Mouse (Mus musculus) liver, embryonic 15.5 days (tissue): Measurements from ENCODE around the gene Prr3. TPM values are rescaled to one million over a fixed set of nuclear protein-coding genes. Genes with fewer than 3 reads are reported as not detected.
"Not testable (repeated sequence)": the region's sequence is repeated elsewhere in the genome, so short reads cannot be mapped to it uniquely, and the experiment has no call there.

Experiments
- ATAC-seq: fragments of 200-750 bp; cut with Nextera tagmentation; 2 replicates; pipeline ENCODE4 v1.8.0; 2017; ENCODE audit warnings: moderate number of reproducible peaks, mild to moderate bottlenecking, moderate library complexity; ENCODE audit not compliant: insufficient read depth
- H3K27ac ChIP-seq: fragments of 300-500 bp; sonication (generic); replicated peaks from 2 replicates; pipeline ENCODE4 v1.5.1; 2015; ENCODE audit warnings: mild to moderate bottlenecking, inconsistent platforms
- H3K27me3 ChIP-seq: fragments of 300-500 bp; sonication (generic); 2 replicates; pipeline ENCODE4 v1.6.1; 2015; ENCODE audit warnings: mild to moderate bottlenecking, inconsistent platforms
- H3K36me3 ChIP-seq: fragments of 300-500 bp; sonication (generic); replicated peaks from 2 replicates; pipeline ENCODE4 v1.6.1; 2015; ENCODE audit warnings: moderate library complexity, mild to moderate bottlenecking, inconsistent platforms
- H3K4me1 ChIP-seq: fragments of 300-500 bp; sonication (generic); replicated peaks from 2 replicates; pipeline ENCODE4 v1.6.1; 2015; ENCODE audit warnings: inconsistent platforms
- H3K4me2 ChIP-seq: fragments of 300-500 bp; sonication (generic); 2 replicates; pipeline ENCODE4 v1.6.1; 2015; ENCODE audit warnings: moderate library complexity, mild to moderate bottlenecking, inconsistent platforms
- H3K4me3 ChIP-seq: fragments of 300-500 bp; sonication (generic); replicated peaks from 2 replicates; pipeline ENCODE4 v1.5.1; 2015; ENCODE audit warnings: mild to moderate bottlenecking, inconsistent platforms
- H3K9ac ChIP-seq: fragments of 300-500 bp; sonication (generic); 2 replicates; pipeline ENCODE4 v1.6.1; 2015; ENCODE audit warnings: moderate library complexity, mild to moderate bottlenecking, inconsistent platforms
- H3K9me3 ChIP-seq: fragments of 300-500 bp; sonication (generic); replicated peaks from 2 replicates; pipeline ENCODE4 v1.6.1; 2016; ENCODE audit warnings: inconsistent platforms
- WGBS: fragments of 180-500 bp; shearing (Covaris S2); methylation state at CpG from one replicate; pipeline ENCODE4 v1.1.7; 2015; ENCODE audit warnings: mixed read lengths; ENCODE audit not compliant: insufficient replicate concordance; 5-methylcytosine and 5-hydroxymethylcytosine counted together
- polyA plus RNA-seq: library from polyadenylated mRNA; unstranded; fragments of >200 nt; fragmentation: Nextera tagmentation; extraction: Ambion mirVana; gene quantifications from 2 replicates; pipeline ENCODE4 v1.2.1, GENCODE M21; 2015

Gene Prr3
- polyA plus RNA-seq, 1 experiment from 2014 or later = 5.5 TPM

DNA sequence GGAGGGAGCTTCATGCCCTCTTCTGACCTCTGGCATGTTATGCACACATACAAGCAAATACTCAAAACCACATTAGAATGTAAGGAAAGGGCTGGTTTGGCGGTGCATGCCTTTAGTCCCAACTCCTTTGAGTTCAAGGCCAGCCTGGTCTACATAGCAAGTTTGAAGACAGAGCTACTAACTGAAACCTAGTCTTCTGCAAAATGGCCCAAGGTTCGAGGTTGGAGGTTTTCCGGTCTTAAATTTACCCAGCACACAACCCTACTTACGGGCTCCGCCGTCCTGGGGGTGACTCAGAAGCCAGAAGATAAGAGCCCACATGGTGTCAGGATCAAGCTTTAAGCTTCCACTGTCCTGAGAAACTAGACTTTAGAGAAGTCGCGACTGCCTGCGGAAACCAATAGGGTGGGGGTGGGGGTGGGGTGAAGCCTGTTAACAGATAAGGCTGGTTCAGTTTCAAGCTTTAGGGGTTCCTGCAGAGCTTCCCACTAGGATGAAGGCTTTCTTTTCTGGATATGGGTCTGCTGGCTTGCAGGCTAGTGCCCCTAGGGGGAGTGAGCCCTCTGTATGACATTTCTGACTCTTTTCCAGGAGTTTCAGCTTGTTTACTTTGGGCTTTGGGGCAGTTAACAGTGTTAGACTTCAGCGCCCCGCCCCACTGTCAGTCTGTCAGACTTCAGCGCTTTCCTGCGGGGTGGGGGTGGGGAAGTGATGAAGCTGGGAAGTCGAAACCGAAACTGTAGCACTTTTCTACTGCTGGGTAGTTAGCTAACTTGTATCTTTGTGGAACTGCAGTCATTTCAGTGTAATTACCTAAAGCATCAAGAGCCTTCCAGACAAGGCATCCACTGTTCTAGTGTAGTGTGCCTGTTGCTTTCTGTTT, 40.4 kb upstream of the Prr3 start, which contains the start of gene H2-T24:
Gene H2-T24 (minus strand): TSS at position 370 of the 883 bp plus-strand sequence.
- peak within 1 kb of the TSS; percentile 94 for H3K27ac ChIP-seq
- H3K4me1 ChIP-seq = peaks cover 88% of the 10 kb centered on the region
- WGBS = 8% methylated on average over 15 of the region's 15 CpGs
- H3K4me2 ChIP-seq = peak within 1 kb of the TSS; percentile 74
- H3K4me3 ChIP-seq = peak within 1 kb of the TSS; percentile 62
- ATAC-seq = peak; percentile 87
- H3K27me3 ChIP-seq = no peaks in the 10 kb centered on the region
- H3K9ac ChIP-seq = peak within 1 kb of the TSS; percentile 61
- H3K9me3 ChIP-seq = no peaks in the 10 kb centered on the region
- peaks cover 23% of the 10 kb centered on the region for H3K36me3 ChIP-seq

GRCm38 (mm10) chr17:36019519-36019918, 39.5 kb upstream of the Prr3 start:
- Histone ChIP-seq H3K27ac (peak overlapping the region; percentile 94), H3K9ac (peak overlapping the region; percentile 61), H3K27me3 (no peaks in the 10 kb centered on the region), H3K4me2 (peak overlapping the region; percentile 74), H3K4me3 (peak overlapping the region; percentile 62), H3K36me3 (peaks cover 32% of the 10 kb centered on the region), H3K4me1 (peaks cover 79% of the 10 kb centered on the region), H3K9me3 (no peaks in the 10 kb centered on the region)
- ATAC-seq = no peak
- WGBS = 60% methylated on average over 3 of the region's 3 CpGs

GRCm38 (mm10) chr17:36018979-36019378, 38.9 kb upstream of the Prr3 start:
- peak overlapping the region; percentile 74 for H3K4me2 ChIP-seq
- 25% methylated on average over 2 of the region's 2 CpGs for WGBS

DNA sequence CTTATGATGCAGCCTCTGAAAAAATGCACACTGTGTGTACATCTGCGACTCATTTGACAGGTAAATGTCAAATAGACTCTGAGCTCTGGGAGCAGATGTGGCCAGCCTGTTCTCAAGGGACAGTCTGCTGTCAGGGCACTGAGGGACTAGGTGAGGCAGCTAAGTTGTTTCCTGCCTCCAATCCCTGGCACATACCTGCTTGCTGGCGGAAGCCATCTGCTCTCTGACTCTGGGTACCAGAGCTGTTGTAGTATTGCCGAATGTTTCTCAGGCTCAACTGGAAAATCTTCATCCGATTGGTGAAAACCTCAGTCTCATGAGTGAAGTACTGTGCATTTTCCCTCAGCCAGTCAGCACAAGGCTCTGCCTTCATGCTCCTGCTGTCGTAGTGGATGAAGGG, 37.0 kb upstream of the Prr3 start:
- Histone ChIP-seq H3K36me3 (peaks cover 38% of the 10 kb centered on the region), H3K4me1 (peaks cover 55% of the 10 kb centered on the region), H3K27me3 (no peaks in the 10 kb centered on the region), H3K27ac (peak overlapping the region; percentile 21; the same call in 1 of the 2 replicates), H3K4me3 (no peak overlapping the region), H3K9me3 (no peaks in the 10 kb centered on the region), H3K9ac (no peak overlapping the region), H3K4me2 (no peak overlapping the region)
- WGBS = 76% methylated on average over 5 of the region's 5 CpGs
- no peak for ATAC-seq

More at GRCm38 (mm10) chr17:36018979-36019378, 38.9 kb upstream of the Prr3 start:
- Histone ChIP-seq H3K9me3 (no peaks in the 10 kb centered on the region), H3K4me3 (peak overlapping the region; percentile 62), H3K36me3 (peaks cover 38% of the 10 kb centered on the region), H3K4me1 (peaks cover 73% of the 10 kb centered on the region), H3K9ac (peak overlapping the region; percentile 51), H3K27ac (peak overlapping the region; percentile 94), H3K27me3 (no peaks in the 10 kb centered on the region)
- no peak for ATAC-seq

DNA sequence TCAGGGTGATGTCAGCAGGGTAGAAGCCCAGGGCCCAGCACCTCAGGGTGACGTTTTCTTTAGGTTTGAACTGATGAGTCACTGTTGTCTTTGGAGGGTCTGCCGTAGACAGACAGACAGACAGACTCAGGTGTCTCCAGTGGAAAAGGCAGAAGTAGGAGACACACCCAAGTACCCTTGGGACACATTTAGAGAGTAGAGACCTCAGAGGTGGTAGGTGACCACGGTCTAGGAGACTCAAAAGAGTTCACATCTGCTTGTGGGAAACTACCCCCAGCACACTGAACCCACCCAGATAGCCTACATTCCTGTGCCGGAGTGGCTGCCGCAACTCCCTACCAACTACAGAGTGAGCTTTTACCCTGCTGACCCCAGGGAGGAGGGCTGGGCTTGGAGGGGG, 34.9 kb upstream of the Prr3 start:
- H3K36me3 ChIP-seq = peaks cover 38% of the 10 kb centered on the region
- H3K9me3 ChIP-seq = no peaks in the 10 kb centered on the region
- 0 out of 2 replicates have a peak overlapping the region, but pooled peaks have one; percentile 14 for H3K27ac ChIP-seq
- no peaks in the 10 kb centered on the region for H3K27me3 ChIP-seq
- ATAC-seq = no peak
- 80% methylated on average over 5 of the region's 5 CpGs for WGBS
- H3K4me3 ChIP-seq = no peak overlapping the region
- no peak overlapping the region for H3K4me2 ChIP-seq
- no peak overlapping the region for H3K9ac ChIP-seq
- H3K4me1 ChIP-seq = peaks cover 38% of the 10 kb centered on the region

GRCm38 (mm10) chr17:36004409-36004808, 24.4 kb upstream of the Prr3 start:
- not testable (repeated sequence) for H3K4me3 ChIP-seq, ATAC-seq
- WGBS = 84% methylated on average over 7 of the region's 7 CpGs

GRCm38 (mm10) chr17:36003331-36003730, 23.3 kb upstream of the Prr3 start:
- Histone ChIP-seq H3K4me3 (no peak overlapping the region), H3K9ac (no peak overlapping the region), H3K4me1 (peaks cover 57% of the 10 kb centered on the region), H3K27me3 (no peaks in the 10 kb centered on the region), H3K4me2 (no peak overlapping the region), H3K27ac (no peak overlapping the region), H3K9me3 (peaks cover 17% of the 10 kb centered on the region; the same call in 1 of the 2 replicates), H3K36me3 (peaks cover 54% of the 10 kb centered on the region)
- WGBS = 94% methylated on average over 7 of the region's 7 CpGs
- no peak for ATAC-seq

More at GRCm38 (mm10) chr17:36004409-36004808, 24.4 kb upstream of the Prr3 start:
- not testable (repeated sequence) for H3K27me3 ChIP-seq, H3K9ac ChIP-seq, H3K4me2 ChIP-seq, H3K27ac ChIP-seq
- Histone ChIP-seq H3K36me3 (peaks cover 54% of the 10 kb centered on the region), H3K4me1 (peaks cover 46% of the 10 kb centered on the region), H3K9me3 (peaks cover 17% of the 10 kb centered on the region; the same call in 1 of the 2 replicates)

DNA sequence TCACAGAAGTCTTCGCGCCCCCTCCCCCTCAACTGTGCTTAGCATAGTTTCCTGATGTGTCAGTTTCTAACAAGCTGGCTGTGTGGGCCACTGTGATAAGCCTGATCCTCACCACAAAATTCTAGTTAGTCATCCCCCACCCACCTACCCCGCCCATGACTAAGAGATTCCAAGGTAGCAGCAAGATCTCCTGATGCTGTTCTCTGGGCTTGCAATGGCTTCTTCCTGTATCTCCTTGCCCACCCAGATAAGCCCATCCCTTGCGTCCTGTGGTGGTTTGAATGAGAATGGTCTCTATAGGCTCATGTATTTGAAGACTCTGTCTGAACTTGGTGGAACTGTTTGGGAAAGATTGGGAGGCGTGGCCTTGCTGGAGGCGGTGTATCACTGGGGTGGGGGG, 21.9 kb upstream of the Prr3 start:
- Histone ChIP-seq H3K36me3 (peaks cover 53% of the 10 kb centered on the region), H3K4me3 (peak overlapping the region; percentile 34), H3K9me3 (peaks cover 17% of the 10 kb centered on the region; the same call in 1 of the 2 replicates), H3K4me2 (peak overlapping the region; percentile 77), H3K4me1 (peaks cover 71% of the 10 kb centered on the region), H3K9ac (0 out of 2 replicates have a peak overlapping the region, but pooled peaks have one; percentile 1), H3K27me3 (no peaks in the 10 kb centered on the region), H3K27ac (peak overlapping the region; percentile 92)
- peak; percentile 85 for ATAC-seq
- 48% methylated on average over 6 of the region's 6 CpGs for WGBS

- H3K4me2 ChIP-seq = peak overlapping the region; percentile 77
- 0 out of 2 replicates have a peak overlapping the region, but pooled peaks have one; percentile 1 for H3K9ac ChIP-seq
- no peaks in the 10 kb centered on the region for H3K27me3 ChIP-seq
- peaks cover 46% of the 10 kb centered on the region for H3K36me3 ChIP-seq
- H3K27ac ChIP-seq = peak overlapping the region; percentile 92
- peak; percentile 58 for ATAC-seq
- peaks cover 74% of the 10 kb centered on the region for H3K4me1 ChIP-seq
- H3K4me3 ChIP-seq = peak overlapping the region; percentile 26
- WGBS = 74% methylated on average over 12 of the region's 12 CpGs
- peaks cover 17% of the 10 kb centered on the region; the same call in 1 of the 2 replicates for H3K9me3 ChIP-seq
These were observed 21.3 kb upstream of the Prr3 start for GRCm38 (mm10) chr17:36001121-36001897.

DNA sequence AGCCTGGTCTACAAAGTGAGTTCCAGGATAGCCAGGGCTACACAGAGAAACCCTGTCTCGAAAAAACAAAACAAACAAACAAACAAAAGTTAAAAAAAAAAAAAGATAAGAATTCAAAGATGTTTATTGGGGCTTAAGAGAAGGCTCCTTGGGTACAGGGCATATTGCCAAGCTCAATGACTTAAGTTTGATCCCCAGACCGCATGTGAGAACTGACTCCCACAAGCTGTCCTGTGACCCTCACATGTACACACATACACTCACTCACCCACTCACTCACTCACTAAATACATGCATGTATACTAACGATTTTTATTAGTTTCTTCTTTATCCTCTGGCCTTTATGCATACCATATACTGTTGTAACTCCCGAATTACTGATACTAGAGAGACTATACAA, 20.3 kb upstream of the Prr3 start:
- Histone ChIP-seq H3K4me1 (peaks cover 82% of the 10 kb centered on the region), H3K4me2 (peak overlapping the region; percentile 77), H3K4me3 (peak overlapping the region; percentile 51; the same call in 1 of the 2 replicates), H3K27me3 (no peaks in the 10 kb centered on the region), H3K9ac (no peak overlapping the region), H3K27ac (peak overlapping the region; percentile 92), H3K36me3 (peaks cover 37% of the 10 kb centered on the region), H3K9me3 (peaks cover 11% of the 10 kb centered on the region; the same call in 1 of the 2 replicates)
- WGBS = 71% methylated on average over 4 of the region's 4 CpGs
- ATAC-seq = no peak
